13 mouse cellular contexts compared by ENCODE assay signal in genomic region chr5:141415644-141416243, GRCm38 (mm10).
"Had no signal": no experiment of that assay in that cellular context is flagged by ENCODE, and none has a peak within 500 bp of the region (broad histone marks: within the 10 kb centered on the region; RNA-seq: fewer than 3 reads in every experiment).

No protein-coding gene starts in this region.

- H3K4me2 ChIP-seq: limb, embryonic 13.5 days; neural tube, embryonic 15.5 days had no signal

- DNase-seq: kidney, adult 11 months; kidney, postnatal 14 days; lung, adult 18-20 months; lung, postnatal 4 days; spleen, adult 18-20 months; thymus, adult 18-20 months; thymus, postnatal 14 days had no signal

- ATAC-seq: lung, postnatal 0 days had no signal

- H3K9ac ChIP-seq: limb, embryonic 13.5 days; liver, embryonic 14.5 days; neural tube, embryonic 15.5 days had no signal

- H3K27ac ChIP-seq: limb, embryonic 13.5 days; liver, embryonic 14.5 days; midbrain, embryonic 10.5 days; neural tube, embryonic 15.5 days had no signal

- H3K9me3 ChIP-seq: limb, embryonic 13.5 days; midbrain, embryonic 10.5 days; neural tube, embryonic 15.5 days had no signal

- H3K36me3 ChIP-seq: limb, embryonic 13.5 days; midbrain, embryonic 10.5 days; neural tube, embryonic 15.5 days had no signal

- H3K27me3 ChIP-seq: limb, embryonic 13.5 days; neural tube, embryonic 15.5 days had no signal

- H3K4me1 ChIP-seq: limb, embryonic 13.5 days had no signal

- H3K4me3 ChIP-seq: limb, embryonic 13.5 days; midbrain, embryonic 10.5 days; myocyte; neural tube, embryonic 15.5 days had no signal
